Mouse (Mus musculus): ENCODE measurements at regions not wholly inside any gene's neighbourhood (a gene's known extent, or its start where the extent isn't known, plus 50 kb on each side); places are given as distances from the start of the nearest gene placed in this dataset.

- TF ChIP-seq POLR2A (IDR thresholded peaks at IDR 0.05; ENCODE audit: control insufficient read depth in 1 of 2, insufficient read depth in 1 of 2, low read depth in 1 of 2, low read length in 2 of 2, poor library complexity in 1 of 2) (no peak), E2F4 (IDR thresholded peaks at IDR 0.05; ENCODE audit: borderline replicate concordance, low read depth, low read length) (no peak), CTCF (IDR thresholded peaks at IDR 0.05 in 2 of 3, conservative IDR thresholded peaks at IDR 0.05 in 1 of 3; ENCODE audit: control insufficient read depth in 1 of 3, insufficient read depth in 1 of 3, low read depth in 2 of 3, low read length in 3 of 3, poor library complexity in 1 of 3, severe bottlenecking in 1 of 3) (no peak), KAT2A (conservative IDR thresholded peaks at IDR 0.05; ENCODE audit: low read depth, low read length) (no peak), MAX (IDR thresholded peaks at IDR 0.05; ENCODE audit: low read length) (no peak), USF1 (IDR thresholded peaks at IDR 0.05; ENCODE audit: low read depth, low read length) (no peak), MYC (IDR thresholded peaks at IDR 0.05; ENCODE audit: low read depth, low read length) (no peak), ETS1 (IDR thresholded peaks at IDR 0.05; ENCODE audit: low read depth, low read length) (no peak), NELFE (IDR thresholded peaks at IDR 0.05; ENCODE audit: low read depth, low read length) (no peak), TAL1 (IDR thresholded peaks at IDR 0.05; ENCODE audit: low read length) (no peak), MXI1 (IDR thresholded peaks at IDR 0.05; ENCODE audit: low read depth, low read length) (no peak)
Observed at GRCm38 (mm10) chr10:56542106-56542505, 165.0 kb downstream of the Gja1 start.
